Mouse (Mus musculus): ENCODE measurements around the gene Fes.
A peak's percentile ranks its signal among the peaks of the same experiment; 100 is the strongest.

Fes gene

DNA sequence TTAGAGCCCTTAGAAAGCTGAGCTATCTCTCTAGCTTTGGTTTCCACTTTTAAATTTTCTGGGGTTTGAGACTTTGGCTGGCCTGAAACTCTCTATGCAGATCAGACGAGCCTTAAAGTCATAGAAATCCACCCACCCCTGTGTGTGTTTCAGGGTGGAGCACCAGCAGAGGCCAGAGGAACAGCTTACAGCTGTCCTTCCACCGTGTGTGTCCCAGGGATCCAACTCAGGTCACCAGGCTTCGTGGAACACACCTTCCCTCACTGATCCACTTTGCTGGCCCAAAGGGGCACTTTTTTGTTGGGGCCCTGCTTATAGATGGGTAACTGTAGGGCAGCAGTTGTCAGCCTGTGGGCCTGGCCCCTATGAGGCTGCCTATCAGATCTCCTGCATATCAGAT is 13.5 kb downstream of the Fes start:
- DNase-seq: no peak

DNA sequence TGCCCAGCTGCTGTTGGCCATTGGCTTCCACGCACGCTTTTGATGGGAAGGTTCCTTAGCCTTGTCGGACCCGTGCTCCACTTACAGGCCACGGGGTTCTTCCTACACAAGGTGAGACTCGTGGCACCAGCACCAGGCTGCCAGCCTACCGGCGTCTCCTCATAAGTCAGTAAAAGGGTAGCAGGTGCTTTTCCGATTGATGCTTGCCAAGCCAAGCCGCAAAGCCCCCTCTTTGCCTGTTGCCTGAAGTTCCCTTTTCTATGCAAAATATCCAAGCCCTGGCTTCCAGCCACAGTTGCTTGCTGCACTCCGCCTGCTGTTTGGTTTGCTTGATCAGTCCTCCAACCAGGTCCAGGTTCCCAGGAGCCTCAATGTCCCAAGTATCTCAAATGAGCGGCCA is 13.9 kb downstream of the Fes start:
- DNase-seq: no peak

DNA sequence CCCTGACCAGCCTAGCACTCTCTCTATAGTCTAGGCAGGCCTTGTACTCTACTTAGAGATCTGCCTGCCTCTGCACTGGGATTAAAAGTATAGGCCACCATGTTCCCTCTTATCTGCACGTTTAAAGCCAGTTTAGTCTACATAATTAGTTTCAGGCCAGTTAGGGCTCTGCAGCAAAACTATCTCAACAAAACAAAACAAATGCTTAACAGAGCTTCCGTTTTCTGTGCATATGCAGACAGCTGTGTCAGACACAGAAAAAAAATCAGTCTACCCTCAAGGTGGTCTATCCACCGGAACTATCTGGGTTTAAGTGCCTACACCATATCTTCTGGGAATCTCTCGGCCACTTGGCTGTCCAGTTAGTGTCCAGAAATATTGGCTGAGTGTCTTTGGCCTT is 14.4 kb downstream of the Fes start:
- no peak for DNase-seq

DNA sequence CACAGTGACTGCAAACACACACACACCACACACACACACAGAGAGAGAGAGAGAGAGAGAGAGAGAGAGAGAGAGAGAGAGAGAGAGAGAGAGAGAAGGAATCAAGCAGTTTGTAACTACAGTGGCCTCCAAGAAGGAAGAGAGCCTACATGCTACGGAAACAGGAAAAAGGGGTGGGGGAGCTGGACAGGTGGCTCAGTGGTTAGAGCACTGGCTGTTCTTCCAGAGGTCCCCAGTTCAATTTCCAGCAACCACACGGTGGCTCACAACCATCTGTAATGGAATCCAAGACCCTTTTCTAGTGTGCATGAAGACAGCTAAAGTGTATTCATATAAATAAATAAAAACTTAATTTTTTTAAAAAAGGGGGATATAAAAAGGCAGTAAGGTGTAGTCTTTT is 15.1 kb downstream of the Fes start:
- DNase-seq: no peak

DNA sequence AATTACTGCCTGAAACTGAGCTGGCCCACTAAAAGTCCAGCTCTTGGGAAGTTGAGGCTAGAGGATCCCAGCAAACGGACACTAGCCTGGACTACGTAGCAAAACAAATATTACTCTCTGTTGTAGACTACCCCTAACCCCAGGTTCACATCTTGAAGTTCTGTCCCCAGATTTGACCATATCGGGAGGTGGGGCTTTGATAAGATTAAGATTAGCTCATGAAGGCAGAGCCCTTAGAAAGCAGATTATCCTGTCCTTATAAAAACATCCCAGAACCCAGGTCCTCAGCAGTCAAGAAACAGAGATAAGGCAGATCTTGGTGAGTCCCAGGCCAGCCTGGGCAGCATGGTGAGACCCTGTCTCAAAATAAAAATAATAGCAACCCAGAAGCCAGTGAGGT is 15.6 kb downstream of the Fes start:
- DNase-seq: peak; percentile 55

DNA sequence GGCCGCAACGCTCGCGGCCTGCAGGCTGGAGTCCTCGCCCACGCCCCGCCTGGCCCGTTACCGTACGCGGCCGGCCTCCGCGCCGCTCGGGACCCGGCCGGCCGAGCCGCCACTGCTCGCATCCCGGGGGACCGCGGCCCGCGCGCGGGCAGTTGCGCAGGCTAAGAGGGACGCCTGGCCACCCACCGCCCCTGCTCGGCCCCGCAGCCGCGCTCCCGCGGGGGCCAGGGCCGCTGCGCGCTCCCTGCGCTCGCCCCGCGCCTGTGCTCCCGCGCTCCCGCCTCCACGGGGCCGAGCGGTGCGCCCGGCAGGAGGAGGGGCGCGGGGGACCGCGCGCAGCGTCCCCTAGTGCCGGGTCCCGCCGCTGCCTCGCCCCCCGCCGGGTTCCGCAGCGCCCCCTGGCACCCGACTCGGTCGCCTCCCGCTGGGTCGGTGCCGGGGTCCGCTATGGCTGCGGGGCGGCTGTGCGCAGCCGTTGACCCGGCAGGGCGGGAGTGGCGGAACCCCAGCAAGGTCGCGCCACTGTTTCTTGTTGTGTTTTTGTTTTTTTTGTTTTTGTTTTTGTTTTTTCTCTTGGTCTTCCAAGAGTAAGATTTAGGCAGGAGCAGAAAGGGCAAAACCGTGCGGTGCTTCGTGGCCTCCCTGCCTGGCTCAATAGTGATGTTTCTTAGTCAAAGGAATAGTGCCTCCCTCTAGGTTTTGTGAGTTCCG is 16.6 kb downstream of the Fes start, which contains the start of gene Man2a2:
Gene Man2a2 (minus strand): TSS at position 335 of the 711 bp plus-strand sequence.
- DNase-seq: peak; percentile 89

DNA sequence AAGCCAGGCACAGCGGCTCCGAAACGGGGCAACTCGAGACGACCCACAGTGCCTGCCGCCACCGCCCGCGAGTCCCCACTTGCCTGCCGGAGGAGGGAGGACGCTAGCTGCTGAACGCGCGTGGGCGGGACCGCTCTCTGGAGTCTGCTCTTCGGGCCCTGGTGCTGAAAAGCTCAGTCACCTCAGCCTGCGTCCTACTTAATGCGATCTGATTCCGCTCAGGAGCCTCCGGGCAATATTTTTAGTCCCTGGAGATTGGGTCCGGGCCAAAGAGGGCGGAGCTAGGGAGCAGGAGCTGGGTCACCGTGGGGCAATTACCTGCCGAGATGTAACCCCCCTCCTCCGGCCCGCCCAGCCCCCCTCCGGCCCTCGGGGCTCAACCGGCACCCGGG is 17.1 kb downstream of the Fes start:
- peak; percentile 91 for DNase-seq

DNA sequence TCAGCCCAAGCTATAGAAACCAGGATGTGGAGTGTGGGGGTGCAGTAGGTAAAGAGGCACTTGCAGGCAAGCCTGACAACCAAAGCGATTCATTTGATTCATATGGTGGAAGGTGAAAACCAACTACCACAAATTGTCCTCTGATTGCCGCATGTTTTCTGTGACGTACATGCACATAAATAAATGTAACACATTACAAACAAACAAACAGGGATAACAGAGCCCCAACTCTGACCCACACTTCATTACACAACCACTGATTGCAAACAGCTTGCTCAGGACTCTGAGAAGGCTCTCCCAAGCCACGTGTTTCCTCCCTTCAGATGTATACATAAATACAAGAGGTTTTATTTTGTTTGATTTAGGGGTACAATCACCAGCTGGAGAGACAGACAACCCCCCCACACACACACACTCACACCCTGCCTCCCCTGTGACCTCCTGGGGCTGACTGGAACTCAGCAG is 17.7 kb downstream of the Fes start:
- DNase-seq: no peak

DNA sequence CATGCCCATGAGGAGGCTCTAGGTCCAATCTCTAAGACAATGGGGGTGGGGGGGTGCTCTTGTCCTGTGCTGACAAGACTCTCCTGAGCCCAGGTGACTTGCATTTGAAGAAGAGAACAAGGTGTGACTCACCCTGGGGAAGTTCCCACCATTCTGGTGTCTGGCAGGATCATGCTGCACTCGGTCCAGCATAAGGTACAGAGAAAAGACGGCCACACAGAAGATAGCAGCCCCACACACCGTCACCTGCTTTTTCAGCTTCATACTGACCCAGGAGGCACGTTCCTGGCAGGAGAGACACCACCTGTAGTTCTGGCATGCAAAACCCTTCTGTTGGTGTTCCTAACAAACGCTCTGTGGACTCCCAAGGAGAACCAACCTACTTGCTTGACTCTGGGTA is 18.3 kb downstream of the Fes start:
- DNase-seq: no peak

DNA sequence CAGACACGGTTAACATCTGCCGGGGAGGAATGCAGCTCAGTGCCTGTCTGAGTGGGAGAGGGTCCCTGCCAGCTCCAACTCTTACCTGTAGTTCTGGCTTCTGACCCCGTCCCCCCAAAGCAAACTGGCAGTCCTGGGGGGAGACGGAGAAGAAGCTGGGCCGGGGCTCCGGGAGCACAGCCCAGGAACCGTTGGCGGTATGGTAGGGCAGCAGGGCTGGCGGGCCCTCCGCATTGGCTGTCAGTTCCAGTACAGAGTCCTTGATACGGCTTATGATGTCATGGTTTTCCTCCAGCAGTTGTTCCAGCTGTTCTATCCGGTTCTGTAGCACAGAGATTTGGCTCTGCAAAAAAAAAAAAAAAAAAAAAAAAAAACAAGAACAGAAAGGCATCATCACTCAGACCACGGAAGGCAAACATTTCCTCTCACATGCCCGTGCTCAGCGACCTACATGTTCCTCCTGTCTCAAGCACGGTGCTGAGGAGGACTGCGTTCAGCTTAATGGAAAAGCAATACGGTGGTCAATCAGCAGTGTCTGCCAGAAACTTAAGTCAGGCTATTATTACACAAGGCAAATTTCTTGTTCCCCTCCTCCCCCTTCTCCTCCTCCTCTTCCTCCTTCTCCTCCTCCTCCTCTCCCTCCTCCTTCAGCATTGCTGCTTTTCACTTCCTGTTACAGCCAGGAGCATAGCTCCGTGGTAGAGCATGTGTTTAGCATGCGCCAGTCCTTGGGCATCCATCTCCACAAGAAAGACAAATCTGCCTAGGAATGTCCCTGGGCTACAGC is 18.9 kb downstream of the Fes start:
- DNase-seq: no peak

DNA sequence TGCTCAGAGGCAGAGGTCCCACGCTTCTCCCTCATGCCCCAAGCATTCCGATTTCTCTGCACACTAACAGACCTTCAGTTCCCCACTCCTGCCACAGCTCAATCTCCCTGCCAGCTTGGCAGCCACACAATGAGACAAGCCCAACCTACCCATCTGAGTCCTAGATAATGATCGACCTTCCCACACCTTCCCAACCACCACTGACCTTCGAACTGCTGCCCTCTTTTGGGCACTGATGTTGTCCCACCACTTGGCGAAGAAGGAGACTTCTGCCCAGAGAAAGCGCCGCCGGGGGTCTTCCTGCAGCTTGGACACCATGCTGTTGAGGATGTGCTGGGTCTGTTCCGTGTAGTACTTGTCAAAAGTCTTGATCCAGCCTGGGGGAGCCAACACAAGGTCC is 19.7 kb downstream of the Fes start:
- DNase-seq: no peak

DNA sequence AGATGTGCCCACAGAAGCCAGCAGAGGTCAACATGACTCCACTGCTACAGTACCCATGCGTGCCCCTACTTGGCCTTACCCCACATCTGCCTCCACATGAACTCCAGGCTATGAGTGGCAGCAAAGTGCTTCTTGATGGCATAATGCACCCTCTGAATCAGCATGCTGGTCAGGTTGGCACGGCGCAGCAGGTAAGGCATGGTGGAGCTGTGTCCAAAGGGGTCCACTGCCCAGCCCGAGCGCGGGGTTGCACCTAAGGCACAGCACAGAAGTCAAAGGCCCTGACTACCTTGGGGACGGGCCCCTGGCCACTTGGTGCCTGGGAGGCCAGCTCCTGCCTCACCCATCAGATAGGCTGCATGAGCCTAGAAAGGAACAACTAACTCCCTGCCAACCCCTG is 20.5 kb downstream of the Fes start:
- DNase-seq: no peak

DNA sequence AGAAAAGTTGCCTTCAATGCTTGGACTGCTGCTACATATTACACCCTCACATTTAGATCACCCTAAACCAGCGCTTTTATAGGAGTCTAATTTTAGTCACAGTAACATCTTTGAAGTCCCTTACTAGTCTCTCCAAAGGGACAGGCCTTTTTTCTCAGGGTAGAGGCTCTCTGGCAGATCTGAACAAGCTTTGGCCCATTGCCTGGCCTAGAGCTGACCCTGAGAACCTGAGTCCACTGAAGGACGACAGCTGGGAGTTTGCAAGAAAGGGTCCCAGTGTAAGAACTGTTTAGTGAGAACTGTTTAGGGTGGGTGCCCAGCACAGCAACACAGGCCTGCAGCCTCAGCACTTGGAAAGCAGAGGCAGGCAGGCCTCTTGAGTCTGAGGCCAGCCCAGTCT is 22.0 kb downstream of the Fes start:
- DNase-seq: no peak

DNA sequence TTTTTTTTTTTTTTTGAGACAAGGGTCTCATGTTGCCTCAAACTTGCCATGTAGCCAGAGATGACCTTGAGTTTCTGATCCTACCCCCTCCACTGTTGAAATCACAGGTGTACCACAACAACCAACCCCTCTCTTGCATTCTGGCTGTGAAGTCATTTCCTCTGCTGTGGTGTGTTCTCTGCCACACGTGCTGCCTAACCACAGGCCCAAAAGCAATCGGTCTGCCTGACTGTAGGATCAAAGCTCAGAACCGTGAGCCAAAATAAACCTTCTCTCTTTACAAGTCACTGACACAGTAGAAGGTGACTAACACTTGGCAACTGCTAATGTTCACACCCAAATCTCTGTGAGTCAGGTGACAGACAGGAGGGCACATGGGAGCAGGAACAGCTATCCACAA is 27.3 kb downstream of the Fes start:
- DNase-seq: no peak

DNA sequence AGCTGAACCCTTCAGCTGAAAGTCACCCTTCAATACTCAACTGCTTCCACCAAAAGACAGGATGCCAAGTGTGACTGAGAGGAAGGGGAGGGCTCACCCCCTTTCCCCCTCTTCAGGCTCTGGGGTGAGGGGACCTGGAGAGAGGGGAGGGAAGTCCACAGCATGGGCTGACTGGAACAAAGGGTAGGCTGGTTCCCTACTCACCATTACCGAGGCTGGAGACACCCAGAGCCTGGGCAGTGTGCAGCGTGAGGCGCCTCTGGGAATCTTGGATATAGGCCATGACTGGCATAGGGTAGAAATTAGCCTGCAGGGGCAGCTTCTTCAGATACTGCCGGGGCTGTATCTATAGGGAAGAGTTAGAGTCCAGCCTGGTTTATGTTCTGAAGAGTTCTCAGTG is 29.7 kb downstream of the Fes start:
- peak; percentile 64 for DNase-seq

DNA sequence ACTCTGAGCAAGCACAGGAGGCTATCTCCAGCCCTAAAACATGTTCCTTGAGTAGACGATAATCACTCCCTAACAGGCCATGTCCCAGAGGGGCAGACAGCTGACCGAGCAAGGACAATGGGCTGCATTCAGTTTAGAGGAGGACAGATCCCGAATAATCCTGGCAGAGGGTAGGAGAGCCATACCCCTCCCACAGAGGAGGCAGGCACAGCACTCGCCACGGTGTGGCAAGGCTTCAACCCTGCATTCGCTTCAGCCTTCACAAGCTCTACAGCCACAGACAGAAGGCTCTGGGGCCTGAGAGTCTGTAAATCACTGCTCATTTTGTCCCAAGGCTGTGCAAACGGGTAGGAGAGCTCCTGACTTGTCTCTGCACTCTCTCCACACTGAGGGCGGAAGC is 30.6 kb downstream of the Fes start:
- DNase-seq: peak; percentile 95

DNA sequence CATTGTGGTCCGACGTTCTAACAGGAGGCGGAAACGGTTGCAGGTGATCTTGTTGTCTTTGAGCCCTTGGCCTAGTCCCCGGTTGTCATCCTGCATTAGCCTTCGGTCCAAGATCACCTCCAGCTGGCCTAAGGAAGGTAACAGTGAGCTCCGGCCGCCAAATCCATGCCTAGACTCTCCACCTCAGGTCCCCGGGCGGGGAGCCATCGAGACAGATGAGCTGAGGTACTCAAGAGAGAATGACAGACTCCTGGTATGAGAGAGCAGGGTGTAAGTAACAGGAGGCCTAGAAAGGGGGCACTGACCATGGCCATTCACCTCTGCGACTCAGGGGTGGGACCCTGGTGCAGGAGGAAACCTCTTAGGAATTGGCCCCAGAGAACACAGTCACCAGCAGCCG is 31.4 kb downstream of the Fes start:
- DNase-seq: peak; percentile 64

DNA sequence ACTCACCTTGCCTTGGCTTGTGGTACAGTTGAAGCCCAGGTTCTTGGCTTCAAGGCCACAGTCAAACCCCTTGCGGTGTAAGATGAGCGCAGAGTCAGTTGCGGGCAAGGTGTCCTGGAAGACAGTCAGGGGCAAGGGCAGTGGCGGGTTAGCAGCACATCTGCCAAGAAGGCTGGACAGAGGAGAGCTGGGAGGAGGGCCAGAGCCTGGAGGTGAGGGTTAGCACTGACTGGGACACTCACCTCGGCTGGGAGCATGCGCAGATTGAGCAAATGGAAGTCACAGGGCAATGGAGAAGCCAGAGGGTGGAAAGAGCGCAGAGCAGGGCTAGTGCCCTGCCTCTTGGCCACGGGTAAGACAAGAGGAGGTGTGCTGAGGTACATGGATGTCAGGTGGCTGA is 34.8 kb downstream of the Fes start:
- no peak for DNase-seq

DNA sequence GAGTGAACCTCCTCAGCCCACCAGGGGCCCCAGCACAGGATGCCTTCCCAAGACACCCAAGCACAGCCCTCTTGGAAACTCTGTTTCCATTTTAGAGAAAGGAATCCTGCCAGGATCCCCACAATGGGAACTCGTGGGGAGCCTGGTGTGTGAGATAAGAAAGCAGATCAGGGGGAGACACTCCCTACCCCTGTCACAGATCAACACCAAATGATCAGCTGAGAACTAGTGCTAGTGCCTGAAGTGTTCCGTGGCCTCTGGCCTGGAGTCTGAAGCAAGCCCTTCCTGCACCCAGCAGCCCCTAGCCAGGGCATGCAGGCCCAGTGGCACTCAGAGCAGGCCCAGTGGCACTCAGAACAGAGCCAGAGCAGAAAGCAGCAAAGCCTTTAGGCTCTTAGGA is 36.9 kb downstream of the Fes start:
- DNase-seq: no peak

DNA sequence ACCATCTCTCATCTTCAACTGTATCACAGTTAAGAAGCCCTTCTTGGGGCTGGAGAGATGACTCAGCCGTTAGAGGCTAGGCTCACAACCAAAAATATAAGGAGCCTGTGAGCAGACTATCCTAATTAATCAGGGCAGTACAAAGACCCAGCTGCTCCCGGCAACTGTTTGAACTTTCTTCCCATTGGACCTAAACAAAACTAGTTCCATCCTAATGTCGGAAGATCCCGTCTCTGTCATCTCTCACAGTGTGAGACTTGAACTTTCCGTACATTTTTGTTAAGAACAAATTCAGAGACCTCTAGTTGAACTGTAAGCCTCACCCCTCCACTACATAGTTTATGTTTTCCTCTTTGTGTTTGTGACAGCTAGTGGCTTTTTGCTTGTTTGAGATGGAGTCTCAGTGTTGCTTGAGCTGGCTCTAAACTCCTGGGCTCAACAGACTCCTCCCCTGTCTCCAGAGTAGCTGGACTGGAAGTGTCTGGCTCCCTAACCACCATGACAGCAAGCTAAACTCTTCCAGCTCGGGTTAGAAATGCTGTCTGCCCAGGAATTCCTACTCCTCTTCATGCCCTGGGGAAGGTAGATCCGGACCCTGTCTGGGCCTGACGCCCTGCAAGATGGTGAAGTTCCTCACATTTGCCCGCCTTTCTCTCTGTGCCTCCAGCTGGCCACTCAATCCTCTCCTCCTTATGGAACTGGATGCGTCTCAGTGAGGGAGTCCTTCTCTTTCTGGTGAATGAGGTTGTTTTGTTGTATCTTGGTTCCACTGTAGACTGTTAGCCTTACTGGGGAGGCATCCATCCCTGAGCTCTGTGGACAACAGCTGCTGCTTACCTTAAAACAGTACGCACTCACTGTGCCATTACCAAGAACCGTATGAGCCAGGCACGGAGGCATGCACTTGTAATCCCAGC is 39.8 kb downstream of the Fes start:
- no peak for DNase-seq

DNA sequence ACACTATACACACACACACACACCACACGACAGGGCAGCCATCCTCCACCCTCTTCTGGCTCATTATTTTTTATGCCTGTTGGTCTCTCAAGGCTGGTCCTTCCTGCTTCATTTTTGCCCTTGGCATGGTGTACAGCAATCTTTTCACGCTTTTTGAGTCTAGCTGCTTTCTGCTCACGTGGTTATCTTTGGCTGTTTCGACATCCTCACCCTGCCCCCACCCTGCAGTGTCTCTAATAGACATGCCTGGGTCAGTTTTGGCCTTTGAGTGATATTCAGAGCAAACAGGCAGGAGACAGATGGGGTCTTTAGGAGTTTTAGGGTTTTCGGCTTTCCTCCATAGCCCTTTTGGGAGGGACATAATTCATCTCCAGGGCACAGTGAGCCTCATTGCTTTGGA is 40.9 kb downstream of the Fes start:
- DNase-seq: peak; percentile 39

DNA sequence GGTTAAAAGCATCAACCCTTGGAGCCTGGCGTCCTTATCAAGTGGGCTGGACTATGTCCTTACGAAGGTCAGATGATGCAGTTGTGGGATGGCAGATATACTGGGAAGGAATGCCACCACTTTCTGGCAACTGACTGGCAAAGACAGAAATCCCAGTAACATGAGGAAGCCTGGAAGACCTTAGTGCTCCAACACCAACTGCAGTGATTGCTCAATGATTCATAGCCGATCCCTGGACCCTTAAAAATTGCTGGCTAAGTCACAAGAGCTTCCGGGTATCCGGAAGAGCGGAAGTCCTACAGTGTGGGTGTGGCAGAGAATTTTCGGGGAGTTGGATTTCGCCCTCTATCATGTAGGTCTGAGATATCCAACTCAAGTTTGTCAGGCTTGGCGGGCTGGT is 41.6 kb downstream of the Fes start:
- DNase-seq: no peak

DNA sequence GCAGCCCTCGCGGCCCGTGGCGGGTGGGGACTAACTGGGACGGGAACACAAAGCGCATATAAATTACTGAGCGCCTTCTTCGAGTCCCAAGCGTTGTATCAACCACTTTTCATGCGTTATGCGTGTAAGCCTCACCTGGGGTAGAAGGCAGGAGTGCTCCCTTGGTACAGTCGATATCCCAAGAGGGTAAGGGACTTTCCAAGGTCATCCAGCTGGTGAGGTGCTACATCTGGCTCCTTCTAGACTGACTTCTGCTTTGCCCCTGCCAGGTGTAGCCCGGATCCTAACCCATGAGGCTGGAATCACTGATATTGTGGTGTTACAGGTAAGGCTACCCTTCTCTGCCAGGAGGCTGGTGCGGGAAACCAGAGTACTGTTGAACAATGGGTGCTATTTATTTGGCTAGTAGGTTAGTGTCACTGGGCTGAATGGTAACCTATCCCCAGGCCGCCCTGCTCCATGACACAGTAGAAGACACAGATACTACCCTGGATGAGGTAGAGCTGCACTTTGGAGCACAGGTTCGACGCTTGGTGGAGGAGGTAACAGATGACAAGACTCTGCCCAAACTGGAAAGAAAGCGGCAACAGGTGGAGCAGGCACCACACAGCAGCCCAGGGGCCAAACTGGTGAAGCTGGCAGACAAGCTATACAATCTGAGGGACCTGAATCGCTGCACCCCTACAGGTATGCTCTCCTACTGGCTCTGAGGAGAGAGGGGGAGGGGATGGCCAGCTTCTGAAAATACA is 44.3 kb downstream of the Fes start:
- DNase-seq: no peak

Data from retina, postnatal 1 day (tissue).